Mouse (Mus musculus): ENCODE data around the gene Fam181a. TPM values are rescaled to one million over a fixed set of nuclear protein-coding genes. Genes with fewer than 3 reads are reported as not detected.

The Fam181a gene
- total RNA-seq (2023): not detected

DNA sequence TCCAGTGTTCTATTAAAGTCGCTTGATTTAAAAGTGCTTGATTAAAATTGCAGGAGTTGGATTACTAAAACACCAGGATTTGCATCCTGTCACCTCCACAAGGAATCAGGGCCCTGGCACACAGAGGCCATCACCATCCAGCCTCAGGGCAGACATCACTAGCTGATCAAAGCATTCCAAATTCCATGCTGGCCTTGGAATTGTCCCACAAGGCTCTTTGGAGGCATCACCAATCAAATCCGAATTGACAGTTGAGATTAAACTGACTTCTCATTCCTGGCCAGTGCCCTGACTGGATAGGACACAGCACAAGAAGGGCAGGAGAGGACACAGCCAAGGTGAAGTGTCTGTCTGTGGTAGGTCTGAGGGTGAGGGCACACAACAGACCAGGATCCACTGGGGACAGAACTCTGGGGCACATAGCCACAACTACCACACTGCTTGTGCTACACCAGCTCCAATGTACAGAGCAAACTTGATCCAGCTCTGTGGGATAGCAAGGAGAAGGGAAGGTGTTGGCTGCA lies at the start of gene Fam181a:
Gene Fam181a, plus strand, starts transcription at position 232 of the 524 bp plus-strand sequence.

DNA sequence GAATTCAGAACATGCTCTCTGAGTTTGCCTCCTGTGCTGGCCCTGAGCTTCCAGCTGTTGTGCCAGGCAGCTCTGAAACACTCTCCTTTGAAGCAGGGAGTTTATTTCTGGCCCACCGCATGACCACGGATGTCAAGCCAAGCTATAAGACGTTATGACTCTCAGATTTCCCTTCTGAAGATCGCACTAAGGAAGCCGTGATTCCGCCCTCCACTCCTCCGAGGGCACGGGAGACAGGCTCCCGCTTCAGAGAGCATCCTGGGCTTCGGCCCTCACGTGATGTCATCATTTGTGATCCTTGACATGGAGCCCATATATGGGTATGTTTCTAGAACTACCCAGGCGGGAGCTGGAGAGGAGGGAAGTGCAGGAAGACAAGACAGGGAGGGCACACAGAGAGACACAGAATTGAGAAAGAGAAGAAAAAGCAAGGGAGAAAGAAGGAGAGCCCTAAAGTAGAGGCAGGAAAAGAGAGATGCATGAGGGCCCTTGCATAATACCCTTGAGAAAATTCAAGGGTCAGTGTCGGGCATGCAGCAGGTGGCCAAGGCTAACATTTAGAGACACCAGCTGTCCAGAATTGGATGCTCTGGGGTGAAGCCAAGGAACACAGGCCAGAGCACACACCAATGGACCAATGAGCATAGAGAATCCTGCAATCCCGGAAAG lies 45.1 kb downstream of the Fam181a start, which contains the start of gene Asb2:
Gene Asb2, minus strand, starts transcription at position 256 of the 669 bp plus-strand sequence.

Other genes starting within 250 kb of the Fam181a start
- not detected for gene Prima1, start 68.8 kb upstream of the Fam181a start, total RNA-seq (2023)
- gene Asb2, start 45.0 kb downstream of the Fam181a start, total RNA-seq (2023): 10 to 100 TPM in 1 of 2 experiments, 1 to 10 TPM in 1; 7.6 to 24.2 TPM
- gene Otub2, start 77.7 kb downstream of the Fam181a start, total RNA-seq (2023): 1 to 10 TPM; 1.7 to 2.1 TPM
- 10 to 100 TPM; 10.1 to 17.3 TPM for gene 9330161L09Rik, start 96.8 kb downstream of the Fam181a start, total RNA-seq (2023)
- 100 to 1,000 TPM; 210 to 220 TPM for gene Ddx24, start 114.9 kb downstream of the Fam181a start, total RNA-seq (2023)
- 100 to 1,000 TPM; 181 to 182 TPM for gene Ifi27, start 123.2 kb downstream of the Fam181a start, total RNA-seq (2023)
- gene Ifi27l2a, start 132.7 kb downstream of the Fam181a start, total RNA-seq (2023): 100 to 1,000 TPM; 221 to 302 TPM
- not detected for gene Ifi27l2b, start 146.2 kb downstream of the Fam181a start, total RNA-seq (2023)
- under 1 TPM in 1 of 2 experiments, not detected in 1; 0.32 TPM for gene Ppp4r4, start 221.3 kb downstream of the Fam181a start, total RNA-seq (2023)

Data from T-cell, adult 66 days (primary cell).